25 mouse cellular contexts compared by ENCODE assay signal in genomic region chr4:155092718-155093430, GRCm38 (mm10). TPM values are rescaled to one million over a fixed set of nuclear protein-coding genes. Genes with fewer than 3 reads are reported as not detected.
DNase-seq lines count a peak whose midpoint lies in the region; ATAC-seq lines count a peak whose summit lies in the region.
"Had no signal": no experiment of that assay in that cellular context is flagged by ENCODE, and none has a peak within 500 bp of the region (broad histone marks: within the 10 kb centered on the region; RNA-seq: fewer than 3 reads in every experiment).

No protein-coding gene starts in this region.

- H3K9me3 ChIP-seq in forebrain, embryonic 11.5 days (ENCODE audit: control insufficient read depth, low read length), result no peaks in the 10 kb centered on the region
- H3K9me3 ChIP-seq in forebrain, embryonic 15.5 days, result no peaks in the 10 kb centered on the region
- H3K9me3 ChIP-seq: heart, embryonic 13.5 days; stomach, embryonic 15.5 days had no signal

- no peak overlapping the region for H3K4me2 ChIP-seq in forebrain, embryonic 11.5 days (ENCODE audit: low read depth, low read length, severe bottlenecking)
- no peak overlapping the region for H3K4me2 ChIP-seq in forebrain, embryonic 15.5 days (replicated peaks)
- H3K4me2 ChIP-seq: heart, embryonic 13.5 days; midbrain, embryonic 11.5 days; stomach, embryonic 15.5 days had no signal

- H3K4me3 ChIP-seq in forebrain, embryonic 11.5 days (ENCODE audit: low read depth, low read length), result no peak overlapping the region
- no peak overlapping the region for H3K4me3 ChIP-seq in forebrain, embryonic 15.5 days
- H3K4me3 ChIP-seq: heart, embryonic 13.5 days; stomach, embryonic 15.5 days had no signal

- H3K4me1 ChIP-seq in forebrain, embryonic 11.5 days (replicated peaks; ENCODE audit: control insufficient read depth, insufficient read depth, low read length), result no peaks in the 10 kb centered on the region; the same call in 1 of the 2 replicates
- peaks cover 4% of the 10 kb centered on the region for H3K4me1 ChIP-seq in forebrain, embryonic 15.5 days

- DNase-seq in forebrain, embryonic 11.5 days (ENCODE audit: low spot score), result peak; percentile 51
- DNase-seq in brain, adult 2 months (ENCODE audit: low read depth, low spot score), result peak; percentile 98
- DNase-seq in cerebellum, adult 8-10 months, result peak; percentile 91
- DNase-seq in cerebellum, postnatal 36 days, result peak; percentile 93
- DNase-seq in Muller cell, postnatal 12 days (ENCODE audit: inconsistent ontology term), result no peak
- no peak for DNase-seq in spleen, postnatal 10 days (ENCODE audit: low spot score in 2 of 2)
- DNase-seq: adrenal gland, adult 2 months; heart, adult 18-20 months; heart, postnatal 14 days; kidney, adult 8-10 months; kidney, postnatal 10 days; left cerebral cortex, postnatal 4 days; liver, postnatal 0 days; right cerebral cortex, adult 18-20 months; right cerebral cortex, postnatal 4 days; thymus, adult 18-20 months; thymus, postnatal 36 days had no signal

- no peaks in the 10 kb centered on the region for H3K27me3 ChIP-seq in forebrain, embryonic 11.5 days (ENCODE audit: control insufficient read depth, insufficient read depth, low read length)
- no peaks in the 10 kb centered on the region for H3K27me3 ChIP-seq in forebrain, embryonic 15.5 days
- H3K27me3 ChIP-seq: heart, embryonic 13.5 days; Patski; stomach, embryonic 15.5 days had no signal

- WGBS in forebrain, embryonic 11.5 days, result 94% methylated on average over 19 of the region's 19 CpGs
- WGBS in forebrain, embryonic 15.5 days, result 92% methylated on average over 19 of the region's 19 CpGs

- no peak for ATAC-seq in forebrain, embryonic 11.5 days (replicated peaks; ENCODE audit: low FRiP score)
- no peak for ATAC-seq in forebrain, embryonic 15.5 days (replicated peaks)
- ATAC-seq: CD4-positive, CD25-positive, alpha-beta regulatory T cell, adult 4 months; forebrain, embryonic 14.5 days; liver, postnatal 0 days; lung, postnatal 0 days; Patski had no signal

- H3K9ac ChIP-seq in forebrain, embryonic 11.5 days (ENCODE audit: low read length), result no peak overlapping the region
- no peak overlapping the region for H3K9ac ChIP-seq in forebrain, embryonic 15.5 days (replicated peaks)
- H3K9ac ChIP-seq: heart, embryonic 13.5 days; liver, postnatal 0 days; stomach, embryonic 15.5 days had no signal

- no peaks in the 10 kb centered on the region for H3K36me3 ChIP-seq in forebrain, embryonic 11.5 days (ENCODE audit: control insufficient read depth, insufficient read depth, low read length)
- 0 out of 2 replicates have a peak, but pooled peaks cover 2% of the 10 kb centered on the region for H3K36me3 ChIP-seq in forebrain, embryonic 15.5 days

- H3K27ac ChIP-seq in forebrain, embryonic 11.5 days (ENCODE audit: low read depth, low read length), result no peak overlapping the region
- H3K27ac ChIP-seq in forebrain, embryonic 15.5 days (replicated peaks), result no peak overlapping the region
- H3K27ac ChIP-seq: heart, embryonic 13.5 days; stomach, embryonic 15.5 days had no signal

RNA-seq across cellular contexts. Expression of gene Morn1, which starts 6.5 kb away (rescaled TPM):
- polyA plus RNA-seq in forebrain, embryonic 11.5 days (2014; fragmentation: Nextera tagmentation; extraction: Ambion mirVana), result 4.8 TPM in 2 replicates
- polyA plus RNA-seq in forebrain, embryonic 15.5 days (2015; fragmentation: Nextera tagmentation; extraction: Ambion mirVana), result 8.8 and 8.9 TPM in 2 replicates

RNA-seq across cellular contexts. Expression of gene Rer1, which starts 6.7 kb away (rescaled TPM):
- polyA plus RNA-seq in forebrain, embryonic 11.5 days (2014; fragmentation: Nextera tagmentation; extraction: Ambion mirVana), result 130 and 137 TPM in 2 replicates
- polyA plus RNA-seq in forebrain, embryonic 15.5 days (2015; fragmentation: Nextera tagmentation; extraction: Ambion mirVana), result 127 TPM in 2 replicates

RNA-seq across cellular contexts. Expression of gene Pex10, which starts 26.1 kb away (rescaled TPM):
- 7.2 and 9.7 TPM in 2 replicates for polyA plus RNA-seq in forebrain, embryonic 11.5 days (2014; fragmentation: Nextera tagmentation; extraction: Ambion mirVana)
- 22.0 and 23.5 TPM in 2 replicates for polyA plus RNA-seq in forebrain, embryonic 15.5 days (2015; fragmentation: Nextera tagmentation; extraction: Ambion mirVana)

RNA-seq across cellular contexts. Expression of gene Plch2, which starts 36.3 kb away (rescaled TPM):
- 2.4 and 3.1 TPM in 2 replicates for polyA plus RNA-seq in forebrain, embryonic 11.5 days (2014; fragmentation: Nextera tagmentation; extraction: Ambion mirVana)
- 10.0 and 12.7 TPM in 2 replicates for polyA plus RNA-seq in forebrain, embryonic 15.5 days (2015; fragmentation: Nextera tagmentation; extraction: Ambion mirVana)
- polyA plus RNA-seq: CD4-positive, CD25-positive, alpha-beta regulatory T cell, adult 4 months; liver, postnatal 0 days had no signal

Comparison
In these comparisons a context has a peak if more than half of its experiments do, and no peak if none do; other contexts are left out.
1. DNase-seq: peak in forebrain, embryonic 11.5 days (single experiment), brain, adult 2 months (single experiment), cerebellum, adult 8-10 months (single experiment) and cerebellum, postnatal 36 days (2 of 2); none in Muller cell, postnatal 12 days (single experiment) and spleen, postnatal 10 days (0 of 2).